Mouse (Mus musculus): ENCODE measurements around the gene Rpl3l. TPM values are rescaled to one million over a fixed set of nuclear protein-coding genes. Genes with fewer than 3 reads are reported as not detected.

Rpl3l gene
- polyA plus RNA-seq, 1 experiment from 2014 or later, result not detected

DNA sequence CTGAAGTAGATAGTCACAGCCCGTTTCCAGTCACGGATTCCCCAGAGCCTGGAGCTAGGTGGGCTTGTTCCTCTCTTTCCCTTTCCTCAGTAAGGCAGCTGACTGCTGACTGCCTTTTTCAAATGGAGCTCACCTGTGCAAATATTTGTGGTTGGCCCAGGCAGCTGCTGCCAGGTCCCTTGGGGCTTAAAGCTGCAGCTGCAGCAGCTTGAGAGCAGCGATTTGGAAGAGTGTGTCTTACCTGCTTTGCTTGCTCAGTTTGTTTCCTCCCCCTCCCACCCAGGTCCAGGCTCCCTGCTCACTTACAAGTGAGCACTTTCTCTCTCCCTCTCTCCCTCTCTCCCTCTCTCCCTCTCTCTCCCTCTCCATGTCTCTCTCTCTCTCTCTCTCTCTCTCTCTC lies 41.5 kb downstream of the Rpl3l start:
- Histone ChIP-seq H3K4me1 (ENCODE audit: control insufficient read depth, insufficient read depth, low read length) (no peaks in the 10 kb centered on the region), H3K27me3 (ENCODE audit: control insufficient read depth, insufficient read depth, low read depth, low read length) (no peaks in the 10 kb centered on the region), H3K27ac (ENCODE audit: low read length) (no peak overlapping the region), H3K4me2 (ENCODE audit: low read length) (no peak overlapping the region), H3K9ac (ENCODE audit: low read depth, low read length) (no peak overlapping the region), H3K36me3 (ENCODE audit: control insufficient read depth, insufficient read depth, low read length) (no peaks in the 10 kb centered on the region), H3K9me3 (replicated peaks; ENCODE audit: control insufficient read depth, low read length, poor library complexity, severe bottlenecking) (no peaks in the 10 kb centered on the region), H3K4me3 (ENCODE audit: low read depth, low read length) (no peak overlapping the region)
- WGBS, result 38% methylated on average over 3 of the region's 3 CpGs
- no peak for ATAC-seq

DNA sequence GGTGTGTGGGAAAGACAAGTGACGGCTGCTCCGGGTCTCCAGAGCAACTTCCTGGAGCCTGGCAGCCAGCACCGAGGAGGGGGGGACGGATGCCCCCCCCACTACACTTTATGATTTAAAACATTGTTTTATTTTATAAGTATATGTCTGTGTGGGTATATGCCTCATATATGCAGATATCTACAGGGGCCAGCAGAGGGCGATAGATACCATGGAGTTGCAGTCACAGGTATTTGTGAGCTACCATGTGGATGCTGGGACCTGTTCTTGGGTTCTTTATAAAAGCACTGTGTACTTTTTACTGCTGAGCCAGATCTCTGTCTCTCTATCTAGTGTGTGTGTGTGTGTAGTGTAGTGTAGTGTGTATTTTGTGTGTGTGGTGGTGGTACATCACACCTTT lies 45.6 kb downstream of the Rpl3l start:
- Histone ChIP-seq H3K9ac (ENCODE audit: low read depth, low read length) (no peak overlapping the region), H3K9me3 (replicated peaks; ENCODE audit: control insufficient read depth, low read length, poor library complexity, severe bottlenecking) (no peaks in the 10 kb centered on the region), H3K27me3 (ENCODE audit: control insufficient read depth, insufficient read depth, low read depth, low read length) (no peaks in the 10 kb centered on the region), H3K4me1 (ENCODE audit: control insufficient read depth, insufficient read depth, low read length) (no peaks in the 10 kb centered on the region), H3K36me3 (ENCODE audit: control insufficient read depth, insufficient read depth, low read length) (no peaks in the 10 kb centered on the region), H3K4me3 (ENCODE audit: low read depth, low read length) (no peak overlapping the region), H3K27ac (ENCODE audit: low read length) (no peak overlapping the region), H3K4me2 (ENCODE audit: low read length) (no peak overlapping the region)
- no peak for ATAC-seq
- 78% methylated on average over 5 of the region's 5 CpGs for WGBS

DNA sequence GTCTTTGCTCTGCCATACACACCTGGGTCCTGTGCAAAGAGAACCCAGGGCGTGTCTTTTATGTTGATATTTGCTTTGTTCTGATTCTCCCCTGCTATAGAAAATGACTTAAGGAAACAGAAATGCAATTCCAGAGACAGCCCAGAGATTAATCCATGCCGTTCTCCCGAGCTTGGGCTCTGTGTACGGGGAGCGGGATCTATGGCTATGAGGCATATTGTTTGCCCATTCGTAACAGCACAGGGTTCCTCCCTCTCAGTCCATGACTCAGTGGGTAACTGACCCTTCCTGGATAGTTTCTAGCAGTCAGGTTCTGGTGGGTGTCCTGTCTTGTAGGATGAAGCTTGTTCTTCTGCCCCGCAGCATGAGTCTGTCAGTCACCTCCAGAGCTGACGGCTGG lies 47.6 kb downstream of the Rpl3l start:
- no peaks in the 10 kb centered on the region for H3K27me3 ChIP-seq (ENCODE audit: control insufficient read depth, insufficient read depth, low read depth, low read length)
- no peak overlapping the region for H3K9ac ChIP-seq (ENCODE audit: low read depth, low read length)
- no peaks in the 10 kb centered on the region for H3K36me3 ChIP-seq (ENCODE audit: control insufficient read depth, insufficient read depth, low read length)
- ATAC-seq, result no peak
- no peaks in the 10 kb centered on the region for H3K4me1 ChIP-seq (ENCODE audit: control insufficient read depth, insufficient read depth, low read length)
- H3K4me3 ChIP-seq (ENCODE audit: low read depth, low read length), result no peak overlapping the region
- H3K4me2 ChIP-seq (ENCODE audit: low read length), result no peak overlapping the region
- 81% methylated on average over 8 of the region's 8 CpGs for WGBS
- no peaks in the 10 kb centered on the region for H3K9me3 ChIP-seq (replicated peaks; ENCODE audit: control insufficient read depth, low read length, poor library complexity, severe bottlenecking)
- H3K27ac ChIP-seq (ENCODE audit: low read length), result no peak overlapping the region

DNA sequence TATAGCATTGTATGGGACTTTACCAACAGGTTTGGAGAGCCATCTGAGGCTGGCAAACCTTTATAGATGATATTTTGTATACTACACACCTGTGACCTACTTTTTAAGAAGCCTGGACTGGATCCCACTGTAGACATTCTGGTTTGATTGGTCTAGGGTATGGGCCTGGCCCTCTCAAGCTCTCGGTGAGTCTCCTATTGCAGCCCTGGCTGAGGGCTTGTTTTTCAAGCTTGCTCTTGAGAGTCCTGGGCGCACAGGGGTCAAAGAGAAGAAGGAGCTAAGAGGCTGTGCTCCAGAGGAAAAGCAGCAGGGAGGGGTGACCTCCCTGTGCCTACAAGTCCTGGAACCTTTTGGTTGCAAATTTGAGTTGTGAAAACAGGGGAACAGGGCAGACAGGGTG lies 49.5 kb downstream of the Rpl3l start:
- H3K9ac ChIP-seq (ENCODE audit: low read depth, low read length), result no peak overlapping the region
- no peak for ATAC-seq
- 75% methylated on average over 2 of the region's 2 CpGs for WGBS
- H3K4me2 ChIP-seq (ENCODE audit: low read length), result no peak overlapping the region
- no peaks in the 10 kb centered on the region for H3K9me3 ChIP-seq (replicated peaks; ENCODE audit: control insufficient read depth, low read length, poor library complexity, severe bottlenecking)
- H3K27me3 ChIP-seq (ENCODE audit: control insufficient read depth, insufficient read depth, low read depth, low read length), result no peaks in the 10 kb centered on the region
- H3K4me3 ChIP-seq (ENCODE audit: low read depth, low read length), result no peak overlapping the region
- H3K4me1 ChIP-seq (ENCODE audit: control insufficient read depth, insufficient read depth, low read length), result no peaks in the 10 kb centered on the region
- no peak overlapping the region for H3K27ac ChIP-seq (ENCODE audit: low read length)
- no peaks in the 10 kb centered on the region for H3K36me3 ChIP-seq (ENCODE audit: control insufficient read depth, insufficient read depth, low read length)

DNA sequence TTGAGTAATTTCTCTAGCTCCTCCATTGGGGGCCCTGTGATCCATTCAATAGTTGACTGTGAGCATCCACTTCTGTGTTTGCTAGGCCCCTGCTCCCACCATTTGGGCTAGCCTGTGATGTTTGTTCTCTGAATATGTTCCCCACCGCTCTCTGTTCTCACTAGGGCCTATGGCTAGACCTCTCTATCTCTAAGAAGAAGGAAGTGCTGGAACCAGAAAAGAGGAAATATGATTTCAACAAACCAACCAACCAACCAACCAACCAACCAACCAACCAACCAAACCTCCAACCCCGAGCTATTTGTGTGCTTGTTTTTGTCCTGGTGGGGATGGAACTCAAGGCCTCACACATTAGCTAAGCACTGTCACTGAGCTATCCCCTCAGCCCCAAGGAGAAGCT lies 53.2 kb downstream of the Rpl3l start:
- Histone ChIP-seq H3K27me3 (ENCODE audit: control insufficient read depth, insufficient read depth, low read depth, low read length) (no peaks in the 10 kb centered on the region), H3K9me3 (replicated peaks; ENCODE audit: control insufficient read depth, low read length, poor library complexity, severe bottlenecking) (no peaks in the 10 kb centered on the region), H3K4me3 (ENCODE audit: low read depth, low read length) (no peak overlapping the region), H3K4me2 (ENCODE audit: low read length) (no peak overlapping the region), H3K4me1 (ENCODE audit: control insufficient read depth, insufficient read depth, low read length) (no peaks in the 10 kb centered on the region), H3K36me3 (ENCODE audit: control insufficient read depth, insufficient read depth, low read length) (no peaks in the 10 kb centered on the region), H3K27ac (ENCODE audit: low read length) (no peak overlapping the region), H3K9ac (ENCODE audit: low read depth, low read length) (no peak overlapping the region)
- WGBS, result 83% methylated on average over 2 of the region's 2 CpGs
- no peak for ATAC-seq

Other genes with a start within 250 kb of the Rpl3l start
- gene Mlst8, start 248.7 kb upstream of the Rpl3l start, polyA plus RNA-seq (2015; fragmentation: Nextera tagmentation; extraction: Ambion mirVana), result 36.5 and 37.2 TPM in 2 replicates
- gene Caskin1, start 239.2 kb upstream of the Rpl3l start, polyA plus RNA-seq (2015; fragmentation: Nextera tagmentation; extraction: Ambion mirVana), result 43.6 and 45.7 TPM in 2 replicates
- gene Traf7, start 199.9 kb upstream of the Rpl3l start, polyA plus RNA-seq (2015; fragmentation: Nextera tagmentation; extraction: Ambion mirVana), result 103 and 104 TPM in 2 replicates
- gene Rab26, start 193.6 kb upstream of the Rpl3l start, polyA plus RNA-seq (2015; fragmentation: Nextera tagmentation; extraction: Ambion mirVana), result 9.1 and 14.7 TPM in 2 replicates
- gene Pkd1, start 178.0 kb upstream of the Rpl3l start, polyA plus RNA-seq (2015; fragmentation: Nextera tagmentation; extraction: Ambion mirVana), result 20.1 and 22.4 TPM in 2 replicates
- gene Tsc2, start 95.2 kb upstream of the Rpl3l start, polyA plus RNA-seq (2015; fragmentation: Nextera tagmentation; extraction: Ambion mirVana), result 72.4 and 85.0 TPM in 2 replicates
- gene Nthl1, start 95.1 kb upstream of the Rpl3l start, polyA plus RNA-seq (2015; fragmentation: Nextera tagmentation; extraction: Ambion mirVana), result 9.8 and 10.0 TPM in 2 replicates
- gene Slc9a3r2, start 77.5 kb upstream of the Rpl3l start, polyA plus RNA-seq (2015; fragmentation: Nextera tagmentation; extraction: Ambion mirVana), result 43.3 and 43.7 TPM in 2 replicates
- gene Npw, start 69.4 kb upstream of the Rpl3l start, polyA plus RNA-seq (2015; fragmentation: Nextera tagmentation; extraction: Ambion mirVana), result 0.36 and 0.90 TPM in 2 replicates
- gene Zfp598, start 58.1 kb upstream of the Rpl3l start, polyA plus RNA-seq (2015; fragmentation: Nextera tagmentation; extraction: Ambion mirVana), result 19.7 and 20.3 TPM in 2 replicates
- 266 and 303 TPM in 2 replicates for gene Syngr3, start 37.9 kb upstream of the Rpl3l start, polyA plus RNA-seq (2015; fragmentation: Nextera tagmentation; extraction: Ambion mirVana)
- gene Gfer, start 31.7 kb upstream of the Rpl3l start, polyA plus RNA-seq (2015; fragmentation: Nextera tagmentation; extraction: Ambion mirVana), result 33.7 and 40.8 TPM in 2 replicates
- 1.9 and 2.2 TPM in 2 replicates for gene Noxo1, start 31.6 kb upstream of the Rpl3l start, polyA plus RNA-seq (2015; fragmentation: Nextera tagmentation; extraction: Ambion mirVana)
- 61.8 and 69.2 TPM in 2 replicates for gene Tbl3, start 20.2 kb upstream of the Rpl3l start, polyA plus RNA-seq (2015; fragmentation: Nextera tagmentation; extraction: Ambion mirVana)
- gene Rnf151, start 9.8 kb upstream of the Rpl3l start, polyA plus RNA-seq (2015; fragmentation: Nextera tagmentation; extraction: Ambion mirVana), result 0.28 TPM in 1 of 2 replicates, not detected in the other
- gene Rps2, start 9.7 kb upstream of the Rpl3l start, polyA plus RNA-seq (2015; fragmentation: Nextera tagmentation; extraction: Ambion mirVana), result 657 and 682 TPM in 2 replicates
- gene Ndufb10, start 3.3 kb upstream of the Rpl3l start, polyA plus RNA-seq (2015; fragmentation: Nextera tagmentation; extraction: Ambion mirVana), result 264 and 289 TPM in 2 replicates
- gene Msrb1, start 8.8 kb downstream of the Rpl3l start, polyA plus RNA-seq (2015; fragmentation: Nextera tagmentation; extraction: Ambion mirVana), result 14.9 and 17.5 TPM in 2 replicates
- gene Hs3st6, start 25.2 kb downstream of the Rpl3l start, polyA plus RNA-seq (2015; fragmentation: Nextera tagmentation; extraction: Ambion mirVana), result not detected in 2 replicates
- not detected in 2 replicates for gene Meiob, start 76.5 kb downstream of the Rpl3l start, polyA plus RNA-seq (2015; fragmentation: Nextera tagmentation; extraction: Ambion mirVana)
- gene Hagh, start 112.3 kb downstream of the Rpl3l start, polyA plus RNA-seq (2015; fragmentation: Nextera tagmentation; extraction: Ambion mirVana), result 62.9 and 72.2 TPM in 2 replicates
- 19.6 and 20.2 TPM in 2 replicates for gene Fahd1, start 122.5 kb downstream of the Rpl3l start, polyA plus RNA-seq (2015; fragmentation: Nextera tagmentation; extraction: Ambion mirVana)
- gene Igfals, start 138.2 kb downstream of the Rpl3l start, polyA plus RNA-seq (2015; fragmentation: Nextera tagmentation; extraction: Ambion mirVana), result not detected in 2 replicates
- 54.3 and 54.7 TPM in 2 replicates for gene Nubp2, start 158.5 kb downstream of the Rpl3l start, polyA plus RNA-seq (2015; fragmentation: Nextera tagmentation; extraction: Ambion mirVana)
- 85.8 and 90.5 TPM in 2 replicates for gene Spsb3, start 158.8 kb downstream of the Rpl3l start, polyA plus RNA-seq (2015; fragmentation: Nextera tagmentation; extraction: Ambion mirVana)
- gene Eme2, start 167.3 kb downstream of the Rpl3l start, polyA plus RNA-seq (2015; fragmentation: Nextera tagmentation; extraction: Ambion mirVana), result 28.6 and 28.8 TPM in 2 replicates
- 72.9 and 77.2 TPM in 2 replicates for gene Mrps34, start 167.3 kb downstream of the Rpl3l start, polyA plus RNA-seq (2015; fragmentation: Nextera tagmentation; extraction: Ambion mirVana)
- gene Nme3, start 168.7 kb downstream of the Rpl3l start, polyA plus RNA-seq (2015; fragmentation: Nextera tagmentation; extraction: Ambion mirVana), result 79.7 and 88.6 TPM in 2 replicates
- gene Mapk8ip3, start 209.2 kb downstream of the Rpl3l start, polyA plus RNA-seq (2015; fragmentation: Nextera tagmentation; extraction: Ambion mirVana), result 100 and 104 TPM in 2 replicates
- gene Jpt2, start 232.9 kb downstream of the Rpl3l start, polyA plus RNA-seq (2015; fragmentation: Nextera tagmentation; extraction: Ambion mirVana), result 86.2 and 100 TPM in 2 replicates